Mouse (Mus musculus): ENCODE results near the gene Mettl16. TPM values are rescaled to one million over a fixed set of nuclear protein-coding genes. Genes with fewer than 3 reads are reported as not detected.

The Mettl16 gene
- 19.0 TPM for polyA plus RNA-seq (2014; fragmentation: Illumina TruSeq; extraction: RNeasy Lipid Tissue Mini Kit (QIAGEN cat#74804); ENCODE audit: low read depth, low replicate concordance)

DNA sequence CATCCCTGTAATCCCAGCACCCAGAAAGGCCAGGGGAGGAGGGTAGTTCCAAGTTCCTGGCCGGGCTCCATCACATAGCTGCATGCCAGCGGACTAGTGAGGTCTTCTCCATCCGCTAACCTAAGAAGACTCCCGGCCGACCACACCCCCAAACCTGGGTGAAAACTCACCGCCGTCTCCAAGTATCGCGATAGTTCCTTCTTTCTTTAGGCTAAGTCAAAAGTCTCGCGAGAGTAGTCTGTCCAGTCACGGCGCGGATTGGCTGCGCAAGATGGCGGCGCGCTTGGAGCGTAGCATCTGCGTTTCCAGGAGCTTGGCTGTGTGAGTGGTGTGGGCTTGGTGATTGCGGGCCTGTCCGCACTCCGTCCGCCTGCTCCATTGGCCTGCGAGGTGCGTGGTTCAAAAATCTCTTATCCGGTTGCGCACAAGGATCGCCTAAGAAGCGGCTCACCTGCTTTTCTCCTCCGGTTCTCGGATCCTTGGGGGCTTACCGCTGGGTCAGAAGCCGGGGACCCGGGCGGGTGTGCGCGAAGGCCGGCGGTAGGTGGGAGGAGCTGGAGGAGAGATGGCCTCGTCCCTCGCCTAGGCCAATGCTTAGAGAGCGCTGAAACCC, at the start of gene Mettl16:
Gene Mettl16, plus strand, starts transcription at position 236 of the 613 bp plus-strand sequence.

DNA sequence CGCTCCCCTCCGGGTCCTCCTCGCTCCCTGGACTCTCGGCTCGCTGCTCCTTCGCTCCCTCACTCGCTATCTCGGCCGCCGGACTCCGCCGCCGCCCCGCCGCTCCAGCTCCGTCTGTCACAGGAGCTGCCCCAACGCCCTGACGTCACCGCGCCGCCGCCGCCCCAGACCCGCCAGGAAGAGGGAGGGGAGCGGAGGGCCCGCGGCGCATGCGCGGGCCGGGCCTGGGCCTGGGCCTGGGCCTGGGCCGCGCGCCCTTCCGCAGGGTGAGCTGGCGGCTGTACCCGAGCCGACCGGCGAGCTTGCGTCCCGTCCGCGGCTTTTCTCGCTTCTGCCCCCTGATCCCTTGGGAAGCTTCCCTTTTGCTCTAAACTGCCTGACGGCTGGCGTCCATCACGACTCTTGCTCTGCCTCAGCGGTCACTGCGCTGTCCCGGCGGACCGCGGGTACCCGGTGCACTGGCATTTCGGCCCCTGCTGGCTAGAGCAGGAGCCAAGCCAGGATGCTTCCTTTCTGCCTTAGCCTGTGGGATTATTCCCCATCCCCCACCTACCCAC, 46.3 kb upstream of the Mettl16 start, which contains the start of gene Pafah1b1:
Gene Pafah1b1, minus strand, starts transcription at position 436 of the 557 bp plus-strand sequence.

DNA sequence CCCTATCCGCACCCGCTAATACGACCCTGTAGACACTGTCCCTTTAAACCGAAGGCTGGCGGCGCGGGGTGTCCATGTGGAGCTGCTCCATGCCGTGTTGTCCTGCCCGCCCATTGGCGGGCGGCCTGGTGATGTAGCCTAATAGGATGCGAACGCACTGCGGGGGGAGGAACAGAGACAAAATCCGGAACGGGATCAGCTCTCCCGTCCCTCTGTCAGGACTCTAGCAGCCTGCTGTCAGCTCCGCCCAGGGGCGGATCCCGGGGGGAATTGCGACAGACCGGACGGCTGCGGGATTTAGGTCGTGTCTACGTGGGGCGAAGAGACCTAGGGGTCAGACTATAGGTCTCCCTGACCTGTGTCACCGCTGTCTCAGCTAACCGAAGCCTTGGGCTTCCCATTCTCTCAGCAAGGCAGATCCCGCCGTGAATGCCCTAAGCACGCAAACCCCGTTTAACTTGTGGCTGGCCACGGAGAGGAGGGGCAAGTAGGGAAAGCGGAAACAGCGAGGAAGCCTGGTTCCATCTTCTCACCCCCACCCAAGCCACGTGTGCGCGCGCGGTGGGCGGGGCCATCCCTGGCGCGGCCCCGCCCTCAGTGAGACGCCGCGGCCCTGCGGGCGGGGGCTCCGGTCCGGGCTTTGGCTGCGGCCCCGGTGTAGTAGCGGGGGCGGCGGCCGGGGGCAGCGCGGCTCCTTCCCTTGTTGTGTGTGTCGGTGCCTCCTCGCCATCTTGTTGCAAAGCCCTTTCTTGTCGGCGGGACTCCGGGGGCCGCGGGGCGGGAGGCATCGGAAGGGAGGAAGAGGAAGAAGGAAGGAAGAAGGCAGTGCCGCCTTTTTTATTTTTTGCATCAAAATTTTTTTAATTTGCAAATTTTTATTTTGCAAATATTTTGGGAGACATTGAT, 59.9 kb downstream of the Mettl16 start, which contains the start of gene Mnt:
Gene Mnt, plus strand, starts transcription at position 665 of the 906 bp plus-strand sequence.

Other genes starting within 250 kb of the Mettl16 start
- gene Rap1gap2, start 159.9 kb upstream of the Mettl16 start, polyA plus RNA-seq (2014; fragmentation: Illumina TruSeq; extraction: RNeasy Lipid Tissue Mini Kit (QIAGEN cat#74804); ENCODE audit: low read depth, low replicate concordance): 19.1 TPM
- gene Ccdc92b, start 151.2 kb upstream of the Mettl16 start, polyA plus RNA-seq (2014; fragmentation: Illumina TruSeq; extraction: RNeasy Lipid Tissue Mini Kit (QIAGEN cat#74804); ENCODE audit: low read depth, low replicate concordance): 0.16 TPM
- 5.6 TPM for gene Cluh, start 121.3 kb upstream of the Mettl16 start, polyA plus RNA-seq (2014; fragmentation: Illumina TruSeq; extraction: RNeasy Lipid Tissue Mini Kit (QIAGEN cat#74804); ENCODE audit: low read depth, low replicate concordance)
- gene Pafah1b1, start 46.2 kb upstream of the Mettl16 start, polyA plus RNA-seq (2014; fragmentation: Illumina TruSeq; extraction: RNeasy Lipid Tissue Mini Kit (QIAGEN cat#74804); ENCODE audit: low read depth, low replicate concordance): 648 TPM
- 2.7 TPM for gene Mnt, start 60.1 kb downstream of the Mettl16 start, polyA plus RNA-seq (2014; fragmentation: Illumina TruSeq; extraction: RNeasy Lipid Tissue Mini Kit (QIAGEN cat#74804); ENCODE audit: low read depth, low replicate concordance)
- 3.4 TPM for gene Sgsm2, start 126.2 kb downstream of the Mettl16 start, polyA plus RNA-seq (2014; fragmentation: Illumina TruSeq; extraction: RNeasy Lipid Tissue Mini Kit (QIAGEN cat#74804); ENCODE audit: low read depth, low replicate concordance)
- 107 TPM for gene Tsr1, start 127.2 kb downstream of the Mettl16 start, polyA plus RNA-seq (2014; fragmentation: Illumina TruSeq; extraction: RNeasy Lipid Tissue Mini Kit (QIAGEN cat#74804); ENCODE audit: low read depth, low replicate concordance)
- gene Smg6, start 155.0 kb downstream of the Mettl16 start, polyA plus RNA-seq (2014; fragmentation: Illumina TruSeq; extraction: RNeasy Lipid Tissue Mini Kit (QIAGEN cat#74804); ENCODE audit: low read depth, low replicate concordance): 16.3 TPM
- gene Srr, start 155.1 kb downstream of the Mettl16 start, polyA plus RNA-seq (2014; fragmentation: Illumina TruSeq; extraction: RNeasy Lipid Tissue Mini Kit (QIAGEN cat#74804); ENCODE audit: low read depth, low replicate concordance): 50.2 TPM